Mouse (Mus musculus) heart, postnatal 4 days (tissue): ENCODE results near the gene Exoc6b. TPM values are rescaled to one million over a fixed set of nuclear protein-coding genes. Genes with fewer than 3 reads are reported as not detected.
"Not testable (repeated sequence)": the region's sequence is repeated elsewhere in the genome, so short reads cannot be mapped to it uniquely, and the experiment has no call there.

Source experiments
- DNase-seq: peaks from one replicate; pipeline ENCODE4 v3.0.0; 2021
- total RNA-seq, 2 experiments: library from RNA; stranded (reverse); gene quantifications; 2 replicates each; pipeline ENCODE4 v1.2.3; 2021

Exoc6b gene
- total RNA-seq, 2 experiments from 2014 or later = 22.4 to 29.3 TPM

DNA sequence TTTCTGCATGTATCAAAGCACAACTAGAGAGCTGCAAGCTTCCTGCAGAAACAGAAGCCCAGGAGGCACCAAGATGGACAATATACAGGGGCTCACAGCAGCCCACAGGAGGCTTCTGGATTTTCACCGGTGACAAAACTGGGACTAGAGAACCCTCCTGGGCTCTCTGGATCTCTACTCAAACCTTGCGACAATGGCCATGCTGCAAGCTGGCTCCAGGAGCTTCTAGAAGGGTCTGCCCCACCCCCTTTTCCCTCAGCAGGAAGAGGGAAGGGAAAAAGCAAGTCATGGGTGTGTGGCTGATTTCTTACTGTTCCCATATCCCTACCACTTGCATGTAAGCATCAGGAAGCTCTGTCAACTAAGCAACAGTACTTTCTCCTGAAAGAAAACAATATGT is 437.7 kb downstream of the Exoc6b start:
- DNase-seq = no peak

- no peak for DNase-seq
Measured at GRCm38 (mm10) chr6:84630276-84630675, 439.0 kb downstream of the Exoc6b start.

DNA sequence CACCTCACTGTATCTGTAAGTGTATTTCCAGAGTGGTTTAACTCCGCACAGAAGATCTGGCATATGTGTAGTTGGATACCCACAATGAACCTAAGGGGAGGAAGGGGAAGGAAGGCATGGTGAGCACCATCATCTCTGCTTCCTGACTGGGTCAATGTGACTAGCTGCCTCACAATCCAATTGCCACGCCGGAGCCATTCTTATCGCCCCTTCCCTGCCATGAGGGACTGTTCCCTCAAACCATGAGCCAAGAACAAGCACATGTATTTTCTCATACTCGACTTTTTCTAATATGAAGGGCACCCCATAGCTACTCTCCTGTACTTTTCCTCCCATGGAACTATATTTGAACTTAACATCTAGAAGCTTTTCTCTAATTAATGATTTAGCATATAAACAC is 440.5 kb downstream of the Exoc6b start:
- no peak for DNase-seq

GRCm38 (mm10) chr6:84626398-84626797 is 442.9 kb downstream of the Exoc6b start:
- no peak for DNase-seq

DNA sequence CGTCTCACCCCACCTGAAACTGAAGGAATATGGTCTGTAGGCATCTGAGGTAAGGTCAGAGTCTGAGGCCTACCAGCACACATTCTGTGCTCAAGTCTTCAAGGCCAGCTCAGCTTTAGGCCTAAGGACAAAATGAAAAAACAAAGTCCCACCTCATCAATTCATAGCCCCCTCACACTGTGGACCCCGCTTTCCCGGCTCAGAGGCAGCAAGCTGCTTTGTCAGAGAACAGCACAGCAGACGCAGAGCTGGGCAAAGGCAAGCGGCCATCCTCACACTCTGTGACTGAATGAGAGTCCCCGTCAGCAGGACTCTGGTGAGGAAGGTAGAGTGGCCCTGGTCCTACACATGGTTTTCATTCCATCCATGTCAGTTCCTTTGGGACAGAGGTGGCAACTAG is 450.1 kb downstream of the Exoc6b start:
- DNase-seq = no peak

DNA sequence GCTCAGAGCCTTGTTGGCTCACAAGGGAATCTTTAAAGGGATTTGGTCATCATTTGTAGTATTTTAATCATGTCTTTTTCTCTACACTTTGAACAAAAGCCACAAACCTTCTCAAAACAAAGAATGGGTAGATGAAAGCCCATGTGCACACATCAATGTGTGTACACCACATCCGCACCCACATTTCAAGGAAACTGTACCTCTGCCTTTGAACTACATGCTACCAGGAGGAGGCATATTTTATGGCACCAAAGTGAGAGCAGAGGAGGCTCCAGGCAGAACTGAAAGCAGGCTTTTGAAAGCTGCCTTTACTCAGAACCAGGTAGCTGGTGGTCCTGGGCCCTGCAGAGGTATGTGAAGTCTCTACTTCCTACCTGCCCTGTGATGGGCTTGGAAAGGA is 452.3 kb downstream of the Exoc6b start:
- DNase-seq = no peak

GRCm38 (mm10) chr6:84616586-84616985 is 452.7 kb downstream of the Exoc6b start:
- DNase-seq = no peak

DNA sequence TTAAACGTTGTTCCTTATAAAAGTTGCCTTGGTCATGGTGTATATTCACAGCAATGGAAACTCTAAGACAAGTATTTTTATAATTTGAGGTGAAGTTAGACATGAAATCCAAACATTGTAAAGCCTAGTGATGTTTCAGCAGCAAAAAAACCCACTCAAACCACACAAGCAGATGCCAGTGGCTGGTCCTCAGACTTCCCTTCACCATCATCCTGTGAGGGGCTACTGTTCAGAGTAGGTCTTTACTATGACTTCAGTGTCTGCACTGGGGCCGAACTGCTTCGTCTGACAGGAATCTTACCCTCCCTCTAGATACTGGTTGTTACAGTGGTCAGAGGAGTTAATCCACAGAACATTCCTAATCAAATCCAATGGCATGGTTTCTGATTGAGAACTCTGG is 455.8 kb downstream of the Exoc6b start:
- DNase-seq = no peak

DNA sequence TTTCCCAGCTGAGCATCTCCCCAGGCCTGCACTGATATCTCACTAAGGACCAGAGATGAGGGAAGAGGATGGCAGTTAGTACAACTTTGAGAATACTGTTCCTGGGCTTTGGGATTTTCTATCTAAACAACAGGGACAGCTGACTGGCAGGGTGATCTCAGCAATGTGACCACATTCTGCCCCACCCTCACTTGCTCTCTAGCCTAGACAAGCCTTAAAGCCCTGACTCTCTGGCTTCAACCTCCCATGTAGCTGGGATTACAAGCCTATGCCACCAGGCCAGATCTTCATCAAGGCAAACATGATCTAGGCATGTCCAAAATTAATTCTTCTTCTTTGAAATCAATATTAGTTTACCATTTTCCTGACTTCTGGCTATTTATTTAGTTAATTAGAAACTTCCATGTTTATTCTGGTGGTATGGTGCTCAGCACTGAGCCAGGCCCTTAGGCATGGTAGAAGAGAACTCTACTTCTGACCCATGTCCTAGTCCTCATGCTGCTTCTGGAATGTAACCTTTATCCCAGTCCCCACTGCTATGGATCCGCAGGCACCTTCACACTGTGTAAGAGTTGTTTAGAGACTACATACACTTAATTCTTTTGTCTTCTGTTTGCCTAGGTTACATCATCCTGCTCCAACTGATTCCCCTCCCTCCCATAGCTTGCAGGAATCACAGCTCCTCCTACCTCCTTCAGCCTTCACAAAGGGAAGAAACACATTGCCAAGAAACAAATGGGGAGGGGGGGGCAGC is 468.0 kb downstream of the Exoc6b start:
- DNase-seq = no peak

- DNase-seq = not testable (repeated sequence)
Measured at GRCm38 (mm10) chr6:84599296-84599695, 470.0 kb downstream of the Exoc6b start.

DNA sequence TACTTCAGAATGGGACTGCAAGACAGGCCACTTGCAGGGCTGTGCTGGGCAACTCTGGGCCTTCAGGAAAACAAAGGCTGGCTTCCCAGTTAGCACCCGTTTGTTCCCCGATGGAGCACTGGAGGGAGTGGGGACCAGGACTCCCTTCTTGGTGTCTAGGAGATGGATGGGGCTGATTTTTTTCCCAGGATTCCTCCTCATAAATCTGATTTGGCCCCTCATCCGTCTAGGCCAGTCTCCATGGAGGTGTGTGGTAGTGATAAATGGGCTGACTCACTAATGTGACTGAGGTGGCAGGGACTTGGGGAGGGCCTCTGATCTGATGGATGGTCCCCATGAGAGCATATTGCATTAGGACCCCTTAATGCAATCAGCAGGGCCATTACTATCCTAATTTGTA is 470.6 kb downstream of the Exoc6b start:
- no peak for DNase-seq

- no peak for DNase-seq
Measured at GRCm38 (mm10) chr6:84594626-84595025, 474.7 kb downstream of the Exoc6b start.

DNA sequence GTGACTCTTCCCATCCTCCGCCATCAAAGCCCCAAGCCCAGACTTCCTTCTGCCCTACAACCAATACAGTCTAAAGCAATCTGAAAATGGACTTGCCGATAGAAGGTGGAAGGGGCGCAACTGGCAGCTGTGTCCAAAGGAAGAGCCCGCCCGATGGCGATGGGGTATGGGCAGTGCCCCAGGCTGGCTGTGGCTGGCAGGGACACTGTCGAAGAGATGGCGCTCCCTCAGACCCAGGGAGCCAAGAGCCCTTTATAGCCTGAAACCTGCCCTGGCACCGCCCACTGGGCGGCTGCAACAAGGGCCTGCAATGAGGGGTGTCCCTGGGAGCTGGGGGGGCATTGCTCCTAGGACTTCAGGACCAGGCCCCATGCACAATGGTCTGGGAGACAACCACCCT is 475.6 kb downstream of the Exoc6b start, which contains the start of gene Cyp26b1:
TSS of gene Cyp26b1 (minus strand) at position 216 of the 400 bp plus-strand sequence.
- no peak for DNase-seq

- DNase-seq = no peak
Measured at GRCm38 (mm10) chr6:84590961-84591745, 478.2 kb downstream of the Exoc6b start.

GRCm38 (mm10) chr6:84589742-84590686 is 479.3 kb downstream of the Exoc6b start:
- DNase-seq = peak; percentile 95

GRCm38 (mm10) chr6:84588895-84589652 is 480.2 kb downstream of the Exoc6b start:
- peak; percentile 49 for DNase-seq

DNA sequence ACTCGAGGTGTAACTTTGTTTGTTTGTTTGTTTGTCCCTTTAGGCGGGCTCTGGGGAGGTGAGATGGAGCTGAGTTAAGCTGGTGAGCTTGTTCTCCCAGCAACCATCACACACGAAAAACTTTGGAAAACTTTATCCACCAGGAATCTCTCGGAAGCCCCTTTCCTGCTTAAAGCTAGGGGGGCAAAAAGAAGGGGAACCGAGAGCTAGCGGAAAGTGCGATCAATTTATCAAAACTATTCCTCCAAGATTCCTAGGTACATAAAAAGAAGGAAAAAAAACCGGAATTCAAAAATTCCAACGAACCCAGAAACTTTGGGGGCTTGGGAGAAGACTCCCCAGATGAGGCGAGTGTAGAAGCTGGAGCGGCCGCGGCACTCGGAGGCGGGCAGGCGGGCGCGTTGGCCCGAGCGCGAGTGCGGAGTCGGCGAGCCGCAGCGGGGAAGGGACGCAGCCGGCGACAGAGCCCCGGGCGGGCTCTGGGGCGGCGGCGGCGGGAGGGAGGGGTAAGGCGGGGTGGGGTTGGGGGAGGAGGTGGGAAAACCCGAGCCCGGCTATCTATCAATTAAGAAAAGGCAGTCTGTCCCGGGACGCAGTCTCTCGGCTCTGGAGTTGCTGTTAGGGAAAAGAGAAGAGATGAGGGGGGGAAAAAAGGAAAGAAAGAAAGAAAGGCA is 481.0 kb downstream of the Exoc6b start:
- peak; percentile 37 for DNase-seq

DNA sequence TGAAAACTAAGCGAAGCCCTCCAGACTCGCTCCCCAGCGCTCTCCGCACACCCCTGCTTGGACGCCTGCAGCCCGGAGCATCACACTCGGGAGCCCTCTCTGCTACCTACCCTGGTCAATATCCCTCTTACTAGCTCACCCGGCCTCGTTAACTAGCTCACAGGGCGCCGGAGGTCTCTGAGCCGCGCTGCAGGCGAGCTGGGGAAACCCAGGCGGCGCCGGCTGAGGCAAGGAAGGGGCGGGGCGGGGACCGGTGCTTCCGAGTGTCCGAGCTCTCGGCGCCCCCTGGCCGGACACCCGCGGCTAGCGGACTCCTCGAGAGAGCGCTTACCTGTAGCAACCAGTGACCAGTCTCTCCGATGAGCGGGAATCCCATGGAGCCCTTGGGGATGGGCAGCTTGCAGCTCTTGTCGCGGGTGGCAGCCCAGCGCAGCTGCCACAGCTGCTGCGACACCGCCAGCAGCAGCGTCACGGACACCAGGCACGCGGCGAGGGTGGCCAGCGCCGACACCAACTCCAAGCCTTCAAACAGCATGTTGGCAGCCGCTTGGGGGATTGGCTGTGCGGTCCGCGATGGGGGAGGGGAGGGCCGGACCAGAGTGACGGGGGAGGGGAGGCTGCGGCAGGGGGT is 481.7 kb downstream of the Exoc6b start:
- peak; percentile 57 for DNase-seq

GRCm38 (mm10) chr6:84586551-84587200 is 482.6 kb downstream of the Exoc6b start:
- DNase-seq = peak; percentile 3

GRCm38 (mm10) chr6:84585686-84586300 is 483.5 kb downstream of the Exoc6b start:
- DNase-seq = peak; percentile 23
